Mouse (Mus musculus) gonadal fat pad, adult 2 months (tissue): ENCODE data around the gene Dhdh. TPM values are rescaled to one million over a fixed set of nuclear protein-coding genes. Genes with fewer than 3 reads are reported as not detected.
"Not testable (repeated sequence)": the region's sequence is repeated elsewhere in the genome, so short reads cannot be mapped to it uniquely, and the experiment has no call there.

Source experiments
- DNase-seq: peaks from one replicate; pipeline ENCODE4 v3.0.0-alpha.2; 2012; ENCODE audit warnings: low read depth
- polyA plus RNA-seq: library from polyadenylated mRNA; depleted of rRNA; stranded (reverse); fragments of >200 nt; gene quantifications from 2 replicates; pipeline ENCODE4 v1.2.3, GENCODE M21; 2012

Gene Dhdh
- polyA plus RNA-seq, 1 experiment: 15.6 TPM

GRCm38 (mm10) chr7:45475291-45475969 lies 13.2 kb downstream of the Dhdh start:
- no peak for DNase-seq

GRCm38 (mm10) chr7:45470869-45471268 lies 17.7 kb downstream of the Dhdh start:
- DNase-seq: no peak

- DNase-seq: no peak
Observed at GRCm38 (mm10) chr7:45467090-45467670, 21.4 kb downstream of the Dhdh start.

GRCm38 (mm10) chr7:45466283-45467089 lies 22.1 kb downstream of the Dhdh start, which contains the start of gene Bax:
Gene Bax (minus strand): TSS chr7:45466898.
- DNase-seq: no peak

- no peak for DNase-seq
Observed at GRCm38 (mm10) chr7:45465549-45465948, 23.1 kb downstream of the Dhdh start.

- no peak for DNase-seq
Observed at GRCm38 (mm10) chr7:45465112-45465511, 23.5 kb downstream of the Dhdh start.

GRCm38 (mm10) chr7:45463987-45464778 lies 24.4 kb downstream of the Dhdh start:
- no peak for DNase-seq

- DNase-seq: not testable (repeated sequence)
Observed at GRCm38 (mm10) chr7:45462868-45463267, 25.7 kb downstream of the Dhdh start.

GRCm38 (mm10) chr7:45462325-45462724 lies 26.3 kb downstream of the Dhdh start:
- no peak for DNase-seq

- DNase-seq: no peak
Observed at GRCm38 (mm10) chr7:45461781-45462180, 26.8 kb downstream of the Dhdh start.

- DNase-seq: no peak
Observed at GRCm38 (mm10) chr7:45461326-45461725, 27.3 kb downstream of the Dhdh start.

- no peak for DNase-seq
Observed at GRCm38 (mm10) chr7:45460860-45461314, 27.7 kb downstream of the Dhdh start.

GRCm38 (mm10) chr7:45460377-45460776 lies 28.2 kb downstream of the Dhdh start:
- no peak for DNase-seq

- DNase-seq: not testable (repeated sequence)
Observed at GRCm38 (mm10) chr7:45459564-45460140, 29.0 kb downstream of the Dhdh start, which contains the start of gene Ftl1. Gene Ftl1 (minus strand): TSS chr7:45459884.

GRCm38 (mm10) chr7:45458748-45459563 lies 29.6 kb downstream of the Dhdh start:
- no peak for DNase-seq

GRCm38 (mm10) chr7:45457204-45458060 lies 31.2 kb downstream of the Dhdh start:
- DNase-seq: no peak

- DNase-seq: no peak
Observed at GRCm38 (mm10) chr7:45456721-45457203, 31.8 kb downstream of the Dhdh start.

GRCm38 (mm10) chr7:45455932-45456696 lies 32.5 kb downstream of the Dhdh start:
- DNase-seq: no peak
